Mouse (Mus musculus) lung, adult 2 months (tissue): ENCODE data around the gene Catsper1. TPM values are rescaled to one million over a fixed set of nuclear protein-coding genes. Genes with fewer than 3 reads are reported as not detected.

Source experiments
- DNase-seq: peaks from one replicate; pipeline ENCODE4 v3.0.0; 2022
- H3K4me1 ChIP-seq: fragments of 200-500 bp; 2 replicates; pipeline ENCODE4 v1.6.1; 2011; ENCODE audit warnings: low read length; ENCODE audit not compliant: control insufficient read depth, insufficient read depth
- H3K4me3 ChIP-seq: fragments of 200-500 bp; replicated peaks from 2 replicates; pipeline ENCODE3; 2011; ENCODE audit warnings: low read depth, mild to moderate bottlenecking, control low read depth, low read length; ENCODE audit errors: extremely low read depth
- CTCF ChIP-seq: fragments of 200-500 bp; IDR thresholded peaks from 2 replicates; pipeline ENCODE4 v1.5.1; 2011; ENCODE audit warnings: mild to moderate bottlenecking, low read length, control low read depth; ENCODE audit not compliant: insufficient read depth
- POLR2A ChIP-seq: fragments of 200-500 bp; IDR thresholded peaks from 2 replicates; pipeline ENCODE4 v1.6.1; 2011; ENCODE audit warnings: low read depth, mild to moderate bottlenecking, control low read depth, low read length, borderline replicate concordance; ENCODE audit errors: extremely low read depth
- WGBS: fragments of 180-500 bp; shearing (Covaris S2); methylation state at CpG from one replicate; pipeline ENCODE4 v1.1.7; 2018; 5-methylcytosine and 5-hydroxymethylcytosine counted together
- polyA plus RNA-seq: library from polyadenylated mRNA; depleted of rRNA; stranded (reverse); fragments of >200 nt; gene quantifications from 2 replicates; pipeline ENCODE4 v1.2.3, GENCODE M21; 2012

The Catsper1 gene
- polyA plus RNA-seq, 1 experiment = not detected

DNA sequence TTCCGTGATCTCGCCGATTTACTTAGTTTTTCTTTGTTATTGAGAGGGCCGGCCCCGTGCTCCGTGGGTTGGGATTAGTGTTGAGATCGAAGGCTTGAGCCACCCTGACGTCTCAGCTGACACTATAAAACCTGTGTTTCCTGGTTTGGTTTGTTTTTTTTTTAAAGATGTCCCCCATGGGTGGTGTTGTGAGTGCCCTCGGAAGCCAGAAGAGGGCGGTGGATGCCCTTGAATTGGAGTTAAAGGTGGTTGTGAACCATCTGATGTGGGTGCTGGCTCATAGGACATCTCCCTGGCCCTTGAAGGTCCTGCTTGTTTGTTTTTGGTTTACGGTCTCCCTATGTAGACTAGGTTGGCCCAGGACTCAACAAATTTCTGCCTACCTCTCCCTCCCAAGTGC, 31.9 kb downstream of the Catsper1 start:
- 8% methylated on average over 11 of the region's 11 CpGs for WGBS
- no peak for DNase-seq
- TF ChIP-seq POLR2A (no peak), CTCF (no peak)
- peak overlapping the region; percentile 88 for H3K4me3 ChIP-seq
- peaks cover 10% of the 10 kb centered on the region; the same call in 1 of the 2 replicates for H3K4me1 ChIP-seq

GRCm38 (mm10) chr19:5370932-5371331, 35.4 kb downstream of the Catsper1 start:
- peaks cover 6% of the 10 kb centered on the region; the same call in 1 of the 2 replicates for H3K4me1 ChIP-seq
- TF ChIP-seq POLR2A (no peak), CTCF (no peak)
- DNase-seq = no peak
- H3K4me3 ChIP-seq = no peak overlapping the region
- WGBS = 78% methylated on average over 3 of the region's 3 CpGs

DNA sequence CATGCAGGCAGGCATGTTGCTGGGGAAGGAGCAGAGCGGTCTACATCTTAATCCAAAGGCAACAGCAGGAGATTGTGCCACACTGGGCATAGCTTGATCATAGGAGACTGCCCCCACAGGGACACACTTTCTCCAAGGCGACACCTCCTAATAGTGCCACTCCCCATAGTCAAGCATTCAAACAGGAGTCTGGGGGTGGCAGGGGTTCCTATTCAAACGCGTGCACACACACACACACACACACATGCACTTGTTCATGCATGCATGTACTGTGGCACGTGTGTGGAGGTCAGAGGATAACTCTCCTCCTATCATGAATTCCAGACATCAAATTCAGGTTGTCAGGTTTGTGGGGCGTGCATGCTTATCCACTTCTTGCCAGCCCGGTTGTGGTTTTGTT, 37.2 kb downstream of the Catsper1 start:
- DNase-seq = no peak
- no peak for TF ChIP-seq CTCF
- no peak for TF ChIP-seq POLR2A
- Histone ChIP-seq H3K4me1 (peaks cover 4% of the 10 kb centered on the region; the same call in 1 of the 2 replicates), H3K4me3 (no peak overlapping the region)
- 93% methylated on average over 7 of the region's 7 CpGs for WGBS

DNA sequence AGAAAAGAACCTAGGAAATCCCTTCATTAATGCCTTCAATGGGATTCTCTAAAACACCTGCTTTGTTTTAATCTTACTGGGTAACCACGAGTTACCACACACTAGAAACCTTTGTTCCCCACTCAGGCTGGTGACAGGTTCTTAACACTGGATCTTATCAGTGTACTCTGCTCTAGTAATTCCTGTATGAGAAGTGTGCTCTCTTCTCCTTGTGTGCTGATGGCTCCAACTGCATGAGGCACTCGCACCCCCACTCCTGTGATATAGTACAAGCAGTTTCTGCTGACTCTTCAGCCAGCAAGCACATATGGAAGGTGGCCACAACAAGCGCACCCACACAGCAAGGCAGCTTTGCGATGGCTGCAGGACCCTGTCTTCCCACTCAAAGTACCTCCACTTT, 38.6 kb downstream of the Catsper1 start:
- no peaks in the 10 kb centered on the region for H3K4me1 ChIP-seq
- TF ChIP-seq POLR2A = no peak
- TF ChIP-seq CTCF = no peak
- whole genome bisulfite sequencing = 73% methylated on average over 4 of the region's 4 CpGs
- no peak overlapping the region for H3K4me3 ChIP-seq
- no peak for DNase-seq

DNA sequence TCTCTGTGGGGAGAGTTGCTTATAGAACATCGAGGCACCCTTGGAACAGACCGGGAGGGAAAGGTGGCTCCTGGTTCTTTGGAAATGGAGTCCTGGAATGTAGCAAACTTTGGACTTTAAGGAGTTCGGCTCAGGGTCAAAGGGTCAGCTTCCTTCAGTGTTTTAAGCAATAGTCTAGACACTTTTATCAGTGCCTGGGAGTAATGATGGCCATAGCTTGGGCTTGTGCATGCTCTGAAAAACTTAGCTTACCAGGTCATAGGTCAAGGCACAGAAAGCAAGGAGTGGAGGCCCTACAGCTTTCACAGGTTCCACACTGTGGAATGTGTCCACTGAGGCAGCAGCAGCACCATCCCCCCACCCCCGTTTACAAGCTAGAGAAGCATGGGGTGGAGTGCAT, 39.2 kb downstream of the Catsper1 start:
- TF ChIP-seq POLR2A (no peak), CTCF (no peak)
- no peak for DNase-seq
- Histone ChIP-seq H3K4me1 (no peaks in the 10 kb centered on the region), H3K4me3 (no peak overlapping the region)
- 63% methylated on average over 4 of the region's 4 CpGs for WGBS

DNA sequence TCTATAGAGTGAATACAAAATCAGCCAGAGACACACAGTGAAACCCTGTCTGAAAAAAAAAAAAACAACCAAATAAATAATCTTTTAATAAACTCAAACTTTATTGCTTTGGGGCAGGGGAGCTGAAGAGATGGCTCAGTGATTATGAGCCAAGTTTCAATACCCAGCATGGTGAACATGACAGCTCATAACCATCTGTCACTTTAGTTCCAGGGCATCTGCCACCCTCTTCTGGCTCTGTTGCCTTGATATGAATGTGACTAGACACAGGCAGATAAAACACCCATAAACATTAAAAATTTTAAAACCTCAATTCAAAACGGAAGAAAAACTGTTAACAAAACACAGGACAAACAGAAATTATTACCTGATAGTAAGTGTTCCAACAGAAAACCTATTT, 41.9 kb downstream of the Catsper1 start:
- Histone ChIP-seq H3K4me3 (no peak overlapping the region), H3K4me1 (no peaks in the 10 kb centered on the region)
- no peak for DNase-seq
- TF ChIP-seq POLR2A (no peak), CTCF (no peak)
- 80% methylated on average over 1 of the region's 1 CpGs for WGBS

DNA sequence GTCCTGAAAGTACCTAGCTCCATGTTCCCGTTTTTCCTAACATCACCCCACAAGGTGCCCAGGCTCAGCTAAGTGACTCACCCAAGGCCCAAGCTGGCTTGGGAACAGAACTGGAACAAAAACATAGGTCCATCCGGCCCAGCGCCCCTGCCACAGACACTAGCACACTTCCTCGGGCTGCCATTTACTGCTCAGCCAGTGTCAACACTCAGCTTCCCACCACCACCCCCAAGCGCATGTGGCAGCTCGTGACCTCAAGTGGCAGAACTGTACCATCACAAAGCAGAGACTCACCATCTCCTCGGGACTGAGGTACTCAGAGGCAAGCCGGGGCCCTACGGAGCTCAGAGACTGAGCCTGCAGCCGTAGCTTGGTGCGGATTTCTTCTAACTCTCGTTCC, 47.8 kb downstream of the Catsper1 start:
- Histone ChIP-seq H3K4me1 (peaks cover 7% of the 10 kb centered on the region; the same call in 1 of the 2 replicates), H3K4me3 (no peak overlapping the region)
- 94% methylated on average over 12 of the region's 12 CpGs for WGBS
- no peak for DNase-seq
- no peak for TF ChIP-seq CTCF
- no peak for TF ChIP-seq POLR2A

- Histone ChIP-seq H3K4me3 (no peak overlapping the region), H3K4me1 (peaks cover 10% of the 10 kb centered on the region; the same call in 1 of the 2 replicates)
- 88% methylated on average over 8 of the region's 8 CpGs for WGBS
- TF ChIP-seq CTCF (no peak), POLR2A (no peak)
- DNase-seq = no peak
These were observed 49.2 kb downstream of the Catsper1 start for GRCm38 (mm10) chr19:5384715-5385114.

DNA sequence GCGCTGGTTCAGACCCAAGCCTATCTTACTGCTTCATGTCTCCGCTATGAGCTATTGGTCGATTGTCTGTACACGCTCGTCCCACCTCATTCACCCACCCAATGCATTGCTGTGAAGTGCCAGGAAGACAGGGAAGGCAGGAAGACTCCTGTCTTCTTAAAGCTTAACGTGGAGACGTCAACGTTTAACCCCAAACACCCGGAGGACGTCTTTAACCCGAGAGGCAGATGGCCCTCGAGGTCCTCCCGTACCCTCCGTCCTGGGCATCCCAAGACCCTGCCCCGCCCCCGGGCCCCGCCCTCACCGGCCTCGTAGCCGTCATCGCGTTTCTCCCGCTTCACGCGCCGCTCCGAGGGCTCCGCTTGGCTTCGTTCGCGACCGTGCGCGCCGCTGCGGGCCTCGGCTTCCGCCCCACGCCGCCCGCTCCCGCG, 52.5 kb downstream of the Catsper1 start:
- H3K4me3 ChIP-seq = peak overlapping the region; percentile 77
- under 1% methylated on average over 43 of the region's 43 CpGs for WGBS
- H3K4me1 ChIP-seq = peaks cover 10% of the 10 kb centered on the region; the same call in 1 of the 2 replicates
- TF ChIP-seq CTCF (no peak), POLR2A (no peak)
- DNase-seq = no peak

DNA sequence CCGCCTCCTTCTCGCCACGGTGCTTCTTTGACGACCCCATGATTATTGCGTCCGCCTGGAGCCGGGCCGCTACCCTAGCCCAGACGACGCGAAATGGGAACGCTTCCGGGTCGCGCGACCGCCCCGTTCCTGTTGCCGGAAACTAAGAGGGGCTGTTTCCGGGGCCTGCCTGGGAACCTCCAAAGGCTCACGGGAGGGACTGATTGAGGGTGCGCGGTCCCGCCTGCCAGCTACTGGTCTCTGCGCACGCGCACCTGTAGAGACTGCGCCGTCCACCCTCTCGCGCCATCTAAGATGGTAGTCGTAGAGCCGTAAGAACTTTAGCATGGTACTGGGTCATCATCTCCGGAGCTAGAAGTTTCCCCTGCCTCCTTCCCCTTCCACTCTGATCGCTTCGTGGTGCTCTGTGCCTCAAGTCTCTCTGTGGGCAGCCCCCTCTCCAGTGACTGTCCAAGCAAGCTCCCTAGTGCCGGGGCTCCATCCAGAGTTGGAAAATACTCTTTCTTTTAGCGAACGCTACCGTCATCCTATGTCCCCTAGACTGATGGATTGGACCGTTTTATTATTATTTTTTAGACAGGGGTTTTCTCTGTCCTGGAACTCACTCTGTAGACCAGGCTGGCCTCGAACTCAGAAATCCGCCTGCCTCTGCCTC, 53.2 kb downstream of the Catsper1 start, which contains the start of gene Sart1:
Gene Sart1, minus strand, starts transcription at position 116 of the 655 bp plus-strand sequence.
- peak; percentile 88 for DNase-seq

More for the DNA sequence above, 53.2 kb downstream of the Catsper1 start, which contains the start of gene Sart1:
- 1% methylated on average over 43 of the region's 43 CpGs for WGBS
- peaks cover 10% of the 10 kb centered on the region; the same call in 1 of the 2 replicates for H3K4me1 ChIP-seq
- TF ChIP-seq POLR2A = peak; percentile 96
- TF ChIP-seq CTCF = no peak
- peak within 1 kb of the TSS; percentile 96 for H3K4me3 ChIP-seq
